8 mouse cellular contexts compared by ENCODE assay signal in genomic region chr19:46553541-46553955, GRCm38 (mm10). TPM values are rescaled to one million over a fixed set of nuclear protein-coding genes. Genes with fewer than 3 reads are reported as not detected.
DNase-seq lines count a peak whose midpoint lies in the region; ATAC-seq lines count a peak whose summit lies in the region.

No protein-coding gene starts in this region.

- intact Hi-C loops in gastrocnemius, postnatal 36 days (cut with DNase I) = no loop called here

- H3K36me3 ChIP-seq in neural tube, embryonic 12.5 days = peaks cover 64% of the 10 kb centered on the region
- H3K36me3 ChIP-seq in liver, embryonic 13.5 days = peaks cover 13% of the 10 kb centered on the region; the same call in 1 of the 2 replicates

- 70% methylated on average over 11 of the region's 11 CpGs for WGBS in neural tube, embryonic 12.5 days
- WGBS in liver, embryonic 13.5 days (ENCODE audit: insufficient replicate concordance) = 9% methylated on average over 11 of the region's 11 CpGs

- H3K27me3 ChIP-seq in neural tube, embryonic 12.5 days (replicated peaks) = no peaks in the 10 kb centered on the region
- H3K27me3 ChIP-seq in liver, embryonic 13.5 days = no peaks in the 10 kb centered on the region

- DNase-seq in gastrocnemius, adult 18-20 months (ENCODE audit: low spot score) = peak; percentile 22
- no peak for DNase-seq in gastrocnemius, postnatal 36 days
- DNase-seq in neural tube, embryonic 10.5 days (ENCODE audit: extremely low spot score, low spot score) = no peak
- peak; percentile 64 for DNase-seq in liver, embryonic 13.5 days
- no peak for DNase-seq in urinary bladder, postnatal 4 days (ENCODE audit: low spot score in 2 of 2)
- no peak for DNase-seq in kidney, adult 9 months

- no peak overlapping the region for H3K4me2 ChIP-seq in neural tube, embryonic 12.5 days (replicated peaks)
- peak overlapping the region; percentile 57 for H3K4me2 ChIP-seq in liver, embryonic 13.5 days

- no peaks in the 10 kb centered on the region for H3K9me3 ChIP-seq in neural tube, embryonic 12.5 days
- no peaks in the 10 kb centered on the region for H3K9me3 ChIP-seq in liver, embryonic 13.5 days (replicated peaks)

- no peak overlapping the region for H3K9ac ChIP-seq in neural tube, embryonic 12.5 days
- peak overlapping the region; percentile 62 for H3K9ac ChIP-seq in liver, embryonic 13.5 days

- H3K4me1 ChIP-seq in neural tube, embryonic 12.5 days = peaks cover 5% of the 10 kb centered on the region; the same call in 1 of the 2 replicates
- peaks cover 29% of the 10 kb centered on the region for H3K4me1 ChIP-seq in liver, embryonic 13.5 days (replicated peaks)

- ATAC-seq in neural tube, embryonic 12.5 days (ENCODE audit: low FRiP score, low read depth) = 0 out of 2 replicates have a peak, but pooled peaks have one; percentile 21
- peak; percentile 90 for ATAC-seq in erythroblast, adult 5-6 weeks (replicated peaks; ENCODE audit: low FRiP score, poor library complexity, severe bottlenecking)
- ATAC-seq in liver, embryonic 13.5 days (ENCODE audit: low read depth) = peak; percentile 92

- no peak overlapping the region for H3K4me3 ChIP-seq in neural tube, embryonic 12.5 days
- no peak overlapping the region; the same call in 1 of the 2 replicates for H3K4me3 ChIP-seq in liver, embryonic 13.5 days (replicated peaks)

- no peak overlapping the region for H3K27ac ChIP-seq in neural tube, embryonic 12.5 days
- peak overlapping the region; percentile 90 for H3K27ac ChIP-seq in liver, embryonic 13.5 days

RNA-seq across cellular contexts. Expression of gene Arl3, which starts 19.4 kb away (rescaled TPM):
- total RNA-seq in gastrocnemius, adult 18-20 months (2021) = 10 to 100 TPM; 79.9 to 86.2 TPM
- total RNA-seq in gastrocnemius, postnatal 36 days (2021) = 10 to 100 TPM; 44.6 to 60.8 TPM
- 190 and 194 TPM in 2 replicates for polyA plus RNA-seq in neural tube, embryonic 12.5 days (2016; fragmentation: Nextera tagmentation; extraction: Ambion mirVana)
- 4.2 and 5.9 TPM in 2 replicates for total RNA-seq in erythroblast, adult 5-6 weeks (2015; ENCODE audit: low replicate concordance)
- total RNA-seq in erythroblast, adult 5-6 weeks (2017; ENCODE audit: low replicate concordance) = 3.2 and 4.2 TPM in 2 replicates
- polyA plus RNA-seq in liver, embryonic 13.5 days (2015; fragmentation: Nextera tagmentation; extraction: Ambion mirVana) = 29.8 and 32.1 TPM in 2 replicates

RNA-seq across cellular contexts. Expression of gene Sfxn2, which starts 19.6 kb away (rescaled TPM):
- total RNA-seq in gastrocnemius, adult 18-20 months (2021) = 1 to 10 TPM; 2.2 to 3.8 TPM
- 1 to 10 TPM; 2.7 to 4.1 TPM for total RNA-seq in gastrocnemius, postnatal 36 days (2021)
- 11.4 and 12.2 TPM in 2 replicates for polyA plus RNA-seq in neural tube, embryonic 12.5 days (2016; fragmentation: Nextera tagmentation; extraction: Ambion mirVana)
- total RNA-seq in erythroblast, adult 5-6 weeks (2015; ENCODE audit: low replicate concordance) = 1.9 TPM in 2 replicates
- total RNA-seq in erythroblast, adult 5-6 weeks (2017; ENCODE audit: low replicate concordance) = 2.9 and 3.9 TPM in 2 replicates
- polyA plus RNA-seq in liver, embryonic 13.5 days (2015; fragmentation: Nextera tagmentation; extraction: Ambion mirVana) = 18.3 and 19.8 TPM in 2 replicates

RNA-seq across cellular contexts. Expression of gene Wbp1l, which starts 45.3 kb away (rescaled TPM):
- 100 to 1,000 TPM in 1 of 2 experiments, 10 to 100 TPM in 1; 66.2 to 116 TPM for total RNA-seq in gastrocnemius, adult 18-20 months (2021)
- total RNA-seq in gastrocnemius, postnatal 36 days (2021) = 10 to 100 TPM; 56.2 to 66.2 TPM
- 53.4 and 54.8 TPM in 2 replicates for polyA plus RNA-seq in neural tube, embryonic 12.5 days (2016; fragmentation: Nextera tagmentation; extraction: Ambion mirVana)
- total RNA-seq in erythroblast, adult 5-6 weeks (2015; ENCODE audit: low replicate concordance) = 5.2 and 7.9 TPM in 2 replicates
- 8.2 and 9.8 TPM in 2 replicates for total RNA-seq in erythroblast, adult 5-6 weeks (2017; ENCODE audit: low replicate concordance)
- 14.9 and 17.3 TPM in 2 replicates for polyA plus RNA-seq in liver, embryonic 13.5 days (2015; fragmentation: Nextera tagmentation; extraction: Ambion mirVana)

RNA-seq across cellular contexts. Expression of gene Trim8, which starts 52.0 kb away (rescaled TPM):
- 10 to 100 TPM; 17.6 to 22.5 TPM for total RNA-seq in gastrocnemius, adult 18-20 months (2021)
- 10 to 100 TPM; 19.0 to 19.2 TPM for total RNA-seq in gastrocnemius, postnatal 36 days (2021)
- 39.1 and 43.0 TPM in 2 replicates for polyA plus RNA-seq in neural tube, embryonic 12.5 days (2016; fragmentation: Nextera tagmentation; extraction: Ambion mirVana)
- total RNA-seq in erythroblast, adult 5-6 weeks (2015; ENCODE audit: low replicate concordance) = 5.4 and 6.1 TPM in 2 replicates
- total RNA-seq in erythroblast, adult 5-6 weeks (2017; ENCODE audit: low replicate concordance) = 2.0 and 6.4 TPM in 2 replicates
- polyA plus RNA-seq in liver, embryonic 13.5 days (2015; fragmentation: Nextera tagmentation; extraction: Ambion mirVana) = 9.1 and 9.2 TPM in 2 replicates

Comparison
In these comparisons a context has a peak if more than half of its experiments do, and no peak if none do; other contexts are left out.
1. DNase-seq: peak in gastrocnemius, adult 18-20 months (single experiment) and liver, embryonic 13.5 days (single experiment); none in gastrocnemius, postnatal 36 days (0 of 2), neural tube, embryonic 10.5 days (single experiment), urinary bladder, postnatal 4 days (0 of 2) and kidney, adult 9 months (single experiment).
2. ATAC-seq: peak in every context shown above with its lines; median percentile 92 in liver, embryonic 13.5 days; 90 in erythroblast, adult 5-6 weeks; 21 in neural tube, embryonic 12.5 days.
3. RNA of gene Arl3, which starts 19.4 kb away (total RNA-seq): 79.9 to 86.2 TPM in gastrocnemius, adult 18-20 months and 44.6 to 60.8 TPM in gastrocnemius, postnatal 36 days; 3.2 to 5.9 TPM in erythroblast, adult 5-6 weeks; every median in the first group is over 4 times any median in the second.
4. RNA of gene Wbp1l, which starts 45.3 kb away (total RNA-seq): 66.2 to 116 TPM in gastrocnemius, adult 18-20 months and 56.2 to 66.2 TPM in gastrocnemius, postnatal 36 days; 5.2 to 9.8 TPM in erythroblast, adult 5-6 weeks; every median in the first group is over 4 times any median in the second.